Mouse (Mus musculus) layer of hippocampus, adult 18-20 months (tissue): ENCODE results near the gene Dclk3. TPM values are rescaled to one million over a fixed set of nuclear protein-coding genes. Genes with fewer than 3 reads are reported as not detected.

Source experiments
- DNase-seq, 2 experiments: peaks; one replicate each; pipeline ENCODE4 v3.0.0; 2022; ENCODE audit warnings: low spot score in 2 of 2
- total RNA-seq, 2 experiments: library from RNA; stranded (reverse); gene quantifications; 2 replicates each; pipeline ENCODE4 v1.2.3; 2021

The Dclk3 gene
- total RNA-seq, 2 experiments from 2014 or later: 19.0 to 21.7 TPM

DNA sequence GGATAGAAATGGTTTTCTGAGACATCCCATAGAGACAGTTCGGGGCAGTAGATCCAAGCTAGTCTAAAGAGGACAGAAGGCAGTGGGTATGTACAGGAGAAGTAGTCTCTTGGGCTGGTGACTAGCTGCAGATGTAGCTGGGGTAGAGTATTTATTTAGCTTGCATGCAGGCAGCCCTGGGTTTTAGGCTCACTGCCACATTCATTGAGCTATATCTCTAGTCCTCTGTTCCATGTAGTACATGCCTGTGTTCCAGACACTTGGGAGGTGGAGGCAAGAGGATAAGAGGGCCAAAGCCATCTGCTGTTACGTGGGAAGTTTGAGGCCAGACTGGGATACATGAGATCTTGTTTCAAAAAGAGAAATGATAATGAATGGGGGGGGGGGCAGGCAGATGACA is 3.5 kb upstream of the Dclk3 start:
- no peak for DNase-seq

DNA sequence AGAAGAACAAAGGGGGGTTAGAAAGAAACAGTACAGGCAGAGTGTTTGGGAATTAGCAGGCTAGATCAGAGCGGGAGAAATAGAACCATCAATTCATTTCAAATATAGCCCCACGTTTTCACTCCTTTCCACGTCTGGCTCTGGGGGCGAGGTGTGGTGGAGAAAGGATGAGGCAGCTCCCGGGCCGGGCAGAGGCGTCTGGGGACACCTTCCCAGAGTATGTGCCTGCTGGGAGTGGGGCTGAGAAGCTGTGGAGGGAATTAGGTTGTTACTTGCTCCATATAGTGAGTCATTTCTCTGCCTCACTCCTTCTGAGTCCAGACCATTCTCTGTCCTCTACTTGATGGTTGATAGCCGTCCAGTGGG is 938 bp downstream of the Dclk3 start:
- no peak for DNase-seq

DNA sequence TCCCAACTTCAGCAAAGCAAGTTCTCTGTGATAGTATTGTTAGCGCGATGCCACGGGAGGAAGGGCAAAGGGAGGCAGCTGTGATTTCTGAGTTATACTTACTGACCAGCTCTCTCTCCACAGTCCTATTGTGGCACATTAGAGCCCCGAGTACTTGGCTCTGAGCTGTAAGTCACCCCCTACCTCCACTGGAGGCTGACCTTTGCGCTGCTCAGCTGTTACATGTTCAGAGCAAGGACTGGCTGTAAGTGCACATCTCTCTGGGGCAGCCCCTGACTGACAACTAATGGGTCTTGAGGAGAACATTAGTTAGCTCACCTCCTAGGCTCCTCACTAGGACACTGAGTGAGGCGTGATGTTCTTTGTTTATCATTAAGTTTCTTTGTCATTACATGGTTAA is 1.6 kb downstream of the Dclk3 start:
- no peak for DNase-seq

DNA sequence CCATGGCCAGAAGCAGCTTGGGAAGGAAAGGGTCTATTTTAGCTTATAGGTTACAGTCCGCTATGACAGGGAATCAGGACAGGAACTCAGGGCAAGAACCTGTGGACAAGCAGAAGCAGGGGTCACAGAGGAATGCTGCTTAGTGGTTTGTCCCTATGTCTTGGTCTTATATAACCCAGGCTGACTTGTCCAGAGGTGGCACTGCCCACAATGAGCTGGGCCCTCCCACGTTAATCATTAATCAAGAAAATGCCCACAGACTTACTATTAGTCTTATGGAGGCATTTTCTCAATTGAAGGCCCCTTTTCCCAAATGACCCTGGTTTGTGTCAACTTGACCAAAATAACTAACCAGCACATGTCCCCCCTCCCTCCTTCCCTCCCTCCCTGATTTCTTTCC is 2.3 kb downstream of the Dclk3 start:
- no peak for DNase-seq

DNA sequence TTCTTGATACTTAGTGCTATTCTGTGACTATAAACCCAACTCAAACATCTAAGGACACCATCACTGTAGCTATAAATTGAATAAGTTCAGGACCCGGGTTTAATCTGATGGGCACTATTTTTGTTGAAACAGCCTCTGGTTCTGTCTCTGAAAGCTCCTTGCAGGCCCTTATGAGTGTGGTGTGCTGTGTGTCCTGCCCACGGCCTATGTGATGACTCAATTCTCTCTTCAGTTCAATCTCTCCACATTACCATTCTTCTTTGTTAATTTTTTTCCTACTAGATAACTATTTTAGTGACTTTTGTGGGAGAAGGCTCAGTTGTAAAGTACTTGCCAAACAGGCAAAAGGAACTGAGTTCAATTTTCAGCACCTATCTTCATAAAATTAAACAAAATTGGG is 7.3 kb downstream of the Dclk3 start:
- DNase-seq: no peak

DNA sequence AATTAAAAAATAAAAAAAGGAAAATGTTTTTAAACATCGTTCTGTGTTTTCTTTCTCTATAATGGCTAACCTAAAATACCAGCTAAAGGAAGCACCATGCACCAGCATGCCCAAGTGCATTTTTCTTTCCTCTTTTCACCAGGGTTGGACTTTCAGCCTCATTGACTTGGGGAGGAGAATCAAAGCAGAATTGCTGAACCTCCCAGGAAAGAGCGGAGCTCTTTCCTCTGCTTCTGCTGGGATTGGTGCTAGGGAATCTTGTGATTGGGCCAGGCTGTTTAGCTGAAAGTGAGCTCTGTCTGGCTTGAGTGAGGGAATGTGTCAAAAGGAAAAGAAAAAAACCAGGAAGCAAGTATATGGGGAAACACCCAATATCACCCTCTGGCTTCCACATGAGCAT is 10.1 kb downstream of the Dclk3 start:
- DNase-seq: no peak

DNA sequence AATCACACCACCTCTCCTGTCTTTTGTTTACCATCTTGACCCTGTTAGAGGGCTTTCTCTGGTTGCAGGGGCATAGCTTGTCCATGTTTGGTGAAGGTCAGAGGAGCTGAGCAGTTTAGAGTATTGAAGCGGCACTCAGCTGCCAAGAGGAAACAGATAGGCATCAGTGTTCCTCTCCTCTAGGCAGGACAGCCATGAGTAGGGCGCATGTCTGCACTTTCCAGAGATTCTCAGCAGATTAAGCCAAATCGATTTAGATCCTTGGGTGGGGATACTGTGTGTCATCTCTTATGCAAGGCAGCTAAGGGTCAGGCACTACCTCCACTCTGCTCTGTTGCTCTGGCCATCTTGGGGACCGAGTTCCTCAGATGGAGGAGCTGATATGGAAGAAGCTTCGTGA is 11.0 kb downstream of the Dclk3 start:
- no peak for DNase-seq

DNA sequence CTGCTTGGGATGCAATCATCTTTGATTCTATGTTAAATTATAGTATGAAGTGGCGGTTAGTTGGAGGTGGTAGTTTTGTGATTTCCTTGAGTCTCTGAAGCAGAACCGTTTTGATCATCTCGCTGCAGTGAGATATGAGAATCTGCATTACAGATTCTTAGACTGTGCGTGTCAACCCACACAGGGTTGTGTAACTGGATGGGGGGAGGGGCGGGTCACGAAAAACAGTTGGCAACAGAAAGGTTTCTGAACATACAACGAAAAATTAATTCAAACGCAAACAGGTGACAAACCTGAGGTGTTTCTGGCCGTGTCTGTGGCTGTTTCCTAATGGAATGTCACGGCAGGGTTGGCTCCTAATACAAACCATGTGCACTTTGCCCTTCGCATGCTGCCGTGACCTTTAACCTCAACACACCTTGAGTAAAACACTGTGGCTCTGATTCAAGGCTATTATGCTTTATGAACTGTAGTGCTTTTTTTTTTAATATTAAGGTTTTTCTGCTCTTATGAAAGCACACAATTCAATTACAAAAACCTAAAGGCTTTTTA is 12.0 kb downstream of the Dclk3 start:
- peak in 1 of 2 experiments; percentile 62 for DNase-seq

DNA sequence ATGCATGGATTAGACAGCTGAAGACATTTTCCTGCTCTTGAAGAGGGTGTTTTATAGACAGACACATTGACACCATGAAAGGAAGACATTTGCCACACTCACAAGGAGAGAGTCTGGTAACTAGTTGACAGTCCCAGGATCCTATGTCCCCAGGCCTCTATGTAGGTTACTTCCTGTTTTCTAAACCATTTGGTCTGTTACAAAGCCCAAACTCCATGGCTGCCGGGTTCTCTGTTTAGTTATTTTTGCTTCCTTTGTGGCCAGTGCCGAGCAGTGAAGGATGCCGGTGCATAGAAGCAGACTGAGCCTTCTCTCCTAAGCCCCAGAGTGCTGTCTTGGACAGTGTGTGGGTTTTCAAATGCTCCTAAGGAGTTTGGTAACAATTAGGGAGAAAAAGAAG is 15.0 kb downstream of the Dclk3 start:
- DNase-seq: no peak

DNA sequence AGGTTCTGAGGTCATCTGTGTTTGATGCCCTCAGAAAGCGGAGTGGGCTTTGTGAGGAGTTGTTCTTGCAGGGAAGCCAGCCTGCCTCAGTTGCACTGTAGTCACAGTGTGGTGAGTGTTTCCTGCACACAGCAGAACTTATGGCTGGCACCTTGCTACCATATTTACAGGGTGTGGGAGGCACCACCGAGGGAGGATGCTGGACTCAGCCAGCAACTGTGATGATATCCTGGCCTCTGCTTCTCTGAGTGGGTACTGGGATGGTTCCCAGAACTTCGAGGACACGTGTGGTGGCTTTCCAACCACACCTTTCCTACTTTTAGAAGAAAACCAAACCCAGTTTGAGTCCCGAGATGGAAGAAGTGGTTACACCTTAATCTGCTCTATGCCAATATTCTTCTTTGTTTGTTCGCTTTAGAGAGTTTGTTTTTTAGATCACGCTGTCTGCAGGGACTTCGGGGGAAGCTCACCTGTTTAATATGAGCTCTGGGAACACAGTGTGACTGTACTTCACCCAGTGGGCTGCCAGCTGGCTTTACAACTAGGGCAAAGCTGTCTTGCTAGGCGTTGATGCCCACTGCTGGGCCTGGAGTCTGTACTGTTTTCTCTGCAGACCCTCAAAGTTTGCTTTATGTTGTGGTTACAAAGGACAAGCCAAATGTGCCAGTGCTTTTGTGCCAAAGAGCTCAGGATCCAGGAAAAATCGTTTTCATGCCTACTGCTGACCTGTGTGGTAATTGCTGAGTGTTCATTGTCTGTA is 18.5 kb downstream of the Dclk3 start:
- no peak for DNase-seq

DNA sequence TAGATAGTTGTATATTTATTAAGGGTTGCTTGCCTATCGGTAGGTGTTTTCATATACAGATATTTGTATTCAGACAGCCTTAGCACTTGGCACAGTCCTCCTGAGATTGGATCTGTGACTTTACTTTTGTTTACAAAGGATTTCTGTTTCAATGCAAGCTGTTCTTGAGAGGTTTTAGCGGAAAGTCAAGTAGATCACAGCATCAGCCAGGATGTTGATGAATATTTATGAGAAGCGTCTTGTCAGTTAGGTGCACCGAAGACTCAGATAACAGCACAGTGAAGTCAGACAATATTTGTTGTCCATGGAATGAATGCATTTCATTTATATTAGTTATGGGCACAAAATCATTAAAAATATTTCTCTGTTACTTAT is 19.0 kb downstream of the Dclk3 start:
- DNase-seq: no peak

DNA sequence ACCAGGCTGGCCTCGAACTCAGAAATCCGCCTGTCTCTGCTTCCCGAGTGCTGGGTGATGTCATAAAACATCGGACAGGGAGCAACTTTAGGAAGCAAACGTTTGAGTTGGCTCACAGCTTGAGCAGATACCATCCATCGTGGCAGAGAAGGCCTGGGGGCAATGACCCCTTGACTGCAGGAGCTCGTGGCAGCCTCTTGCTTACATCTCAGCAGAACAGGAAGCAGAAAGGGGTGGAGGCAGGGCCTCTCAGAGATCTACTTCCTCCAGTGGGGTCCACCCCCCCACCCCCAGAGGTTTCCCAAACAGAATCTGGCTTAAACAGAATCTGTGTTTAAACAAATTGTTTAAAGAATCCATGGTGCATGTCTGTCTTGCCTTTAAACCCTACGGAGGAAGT is 20.6 kb downstream of the Dclk3 start:
- DNase-seq: no peak

DNA sequence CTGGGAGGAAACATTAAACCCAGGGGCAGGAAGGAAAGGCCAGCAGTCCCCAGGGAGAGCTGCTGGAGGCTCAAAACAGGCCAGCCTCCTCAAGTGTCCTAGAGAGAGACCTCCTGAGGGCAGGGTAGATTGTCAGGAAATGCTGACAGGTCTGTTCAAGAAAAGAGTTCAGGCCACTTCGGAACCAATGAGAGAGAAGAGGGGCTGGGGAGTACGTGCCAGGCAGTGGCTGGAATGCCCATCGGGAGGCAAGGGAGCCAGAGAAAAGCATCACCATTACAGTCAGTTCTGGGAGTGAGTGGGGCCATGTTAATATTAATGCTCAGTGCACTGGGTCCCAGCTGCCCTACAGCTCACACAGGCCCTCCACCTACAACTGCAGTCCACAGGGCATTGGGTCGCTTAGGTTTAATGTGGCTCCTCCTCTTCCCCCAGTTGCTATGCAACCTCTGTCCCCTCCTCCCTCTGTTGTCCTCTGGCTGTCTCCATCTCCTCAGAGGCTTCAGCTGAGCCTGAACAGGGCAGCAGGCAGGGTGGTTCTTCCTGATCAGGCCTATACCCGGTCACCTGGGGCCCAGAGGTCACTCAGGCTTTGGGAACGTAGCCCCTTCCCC is 21.4 kb downstream of the Dclk3 start:
- DNase-seq: no peak

DNA sequence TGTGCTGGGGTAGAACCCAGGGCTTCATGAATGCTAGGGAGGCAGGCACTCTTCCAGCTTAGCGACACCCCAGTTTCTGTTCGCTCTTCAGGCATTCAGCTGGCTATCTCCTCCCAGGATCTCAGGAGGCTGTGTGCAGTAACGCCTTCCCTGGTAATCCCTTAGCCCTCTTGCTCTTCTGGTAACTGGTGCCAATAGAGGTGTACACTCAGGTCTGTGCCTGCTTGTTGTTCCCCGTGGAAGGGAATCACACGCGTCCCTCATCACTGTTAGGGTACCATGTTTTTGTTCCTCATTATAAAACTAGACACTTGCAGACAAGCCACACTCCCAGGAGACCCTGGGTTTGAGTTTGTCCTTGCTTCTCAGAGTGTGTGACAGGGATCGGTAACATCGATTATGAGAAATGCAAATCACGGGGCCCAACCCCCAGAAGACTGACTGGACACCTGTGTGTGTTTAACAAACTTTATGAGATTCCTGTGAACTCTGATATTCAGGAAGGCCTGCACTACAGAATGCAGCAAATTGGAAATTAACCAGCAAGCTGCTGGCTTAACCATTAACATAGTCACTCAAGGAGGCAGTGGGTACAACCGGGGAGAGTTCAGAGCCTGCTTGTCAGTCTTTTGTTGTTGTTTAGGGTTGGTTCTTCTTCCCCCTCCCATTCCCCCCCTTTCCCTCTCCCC is 22.7 kb downstream of the Dclk3 start:
- no peak for DNase-seq

DNA sequence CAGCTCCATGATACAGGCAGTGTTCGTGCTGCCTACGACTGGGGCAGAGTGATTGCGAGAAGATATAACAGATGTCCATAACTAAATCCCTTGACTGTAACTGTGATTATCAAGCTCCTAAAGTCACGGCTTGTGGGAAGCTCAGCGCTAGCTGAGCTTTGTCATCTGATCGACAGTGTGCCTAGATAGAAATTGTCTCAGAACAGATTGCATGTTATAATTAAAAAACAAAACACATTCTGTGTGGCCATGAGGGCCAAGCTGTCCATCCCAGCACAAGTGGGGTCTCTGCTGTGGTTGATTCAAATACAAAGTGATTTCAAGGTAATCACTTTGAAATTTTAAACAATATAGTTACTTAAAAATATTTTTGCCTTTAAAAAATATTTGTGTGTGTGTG is 26.8 kb downstream of the Dclk3 start:
- no peak for DNase-seq

DNA sequence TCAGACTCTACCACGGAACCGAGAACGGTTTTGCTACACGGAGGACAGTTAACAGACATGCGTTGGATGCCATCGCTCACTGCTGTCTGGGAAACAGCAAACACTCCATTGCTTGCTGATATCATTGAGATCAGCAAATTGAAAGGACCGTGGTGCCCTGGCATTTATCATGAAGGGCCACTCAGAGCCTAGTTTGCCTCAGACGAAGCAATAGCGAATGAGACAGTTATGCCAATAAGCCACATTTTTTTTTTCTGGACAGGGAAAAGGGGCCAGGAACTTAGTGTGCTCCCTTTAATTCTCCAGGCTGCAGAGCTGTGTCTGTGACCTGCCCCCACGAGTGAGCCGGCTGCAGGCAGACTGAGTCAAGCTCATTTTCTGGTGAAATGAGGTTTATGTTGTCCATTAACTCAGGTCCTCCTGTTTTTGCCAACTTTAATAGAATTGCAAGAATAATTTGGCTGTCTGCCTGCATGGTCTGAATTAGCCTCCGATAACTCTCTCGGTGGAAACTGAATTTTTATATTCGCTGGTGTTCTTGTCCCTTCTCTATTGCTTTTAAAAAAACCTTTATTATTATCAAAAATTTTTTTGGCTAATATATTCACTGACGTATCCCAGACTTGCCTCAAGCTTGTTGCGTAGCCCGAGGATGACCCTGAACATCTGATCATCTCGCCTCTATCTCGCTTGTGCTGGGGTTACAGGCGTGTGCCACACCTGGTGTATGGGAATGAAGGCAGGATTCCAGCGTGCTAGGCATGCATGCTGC is 35.0 kb downstream of the Dclk3 start:
- DNase-seq: no peak

DNA sequence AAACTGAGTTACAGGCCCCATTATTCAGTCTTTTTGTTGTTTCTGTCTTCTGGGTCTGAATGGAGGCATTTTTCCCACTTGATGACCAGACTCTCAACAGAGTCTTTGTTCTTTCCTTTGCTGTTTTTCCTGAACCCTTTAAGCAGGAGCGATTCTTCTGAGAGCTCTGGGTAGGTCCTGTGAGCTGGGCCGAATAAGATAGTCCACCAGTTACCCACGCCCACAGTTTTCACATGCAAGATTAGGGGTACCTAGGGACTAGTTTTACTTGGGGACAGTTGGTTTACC is 35.5 kb downstream of the Dclk3 start:
- DNase-seq: no peak

DNA sequence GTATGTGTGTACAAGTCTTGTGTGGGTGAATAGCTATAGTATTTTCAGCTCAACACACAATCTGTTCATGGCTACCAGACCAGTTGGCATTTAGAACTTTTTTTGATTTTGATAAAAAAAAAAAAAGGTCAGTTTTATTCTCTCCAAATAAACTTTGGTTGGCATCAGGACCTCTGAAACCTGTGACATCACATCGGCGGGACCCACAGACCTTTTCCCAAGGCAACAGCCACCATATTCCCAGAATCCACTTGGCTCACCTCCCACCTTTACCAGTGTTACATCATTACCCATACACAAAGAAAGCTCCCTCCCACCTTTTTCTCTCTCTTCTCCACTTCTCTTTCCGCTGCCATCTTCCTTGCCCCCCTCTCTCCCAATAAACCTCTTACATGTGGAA is 36.4 kb downstream of the Dclk3 start:
- DNase-seq: no peak

DNA sequence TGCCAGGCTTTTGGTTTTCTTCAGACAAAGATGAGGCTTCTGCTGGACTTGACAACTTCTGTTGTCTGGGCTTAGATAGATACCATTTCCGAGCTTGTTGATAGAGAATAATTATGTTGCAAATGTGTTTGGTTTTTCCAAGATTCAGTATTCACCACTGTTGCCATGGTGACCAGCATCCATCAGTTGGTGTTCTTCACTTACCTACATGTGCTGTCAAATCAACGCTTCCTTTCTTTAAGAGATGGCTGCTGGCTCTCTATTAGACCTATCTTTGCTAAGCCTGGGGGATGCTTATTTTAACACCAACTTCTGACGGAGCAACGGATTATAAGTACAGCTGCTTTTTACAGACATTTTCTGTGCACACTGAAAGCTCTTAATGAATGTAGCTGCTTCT is 37.1 kb downstream of the Dclk3 start:
- no peak for DNase-seq

DNA sequence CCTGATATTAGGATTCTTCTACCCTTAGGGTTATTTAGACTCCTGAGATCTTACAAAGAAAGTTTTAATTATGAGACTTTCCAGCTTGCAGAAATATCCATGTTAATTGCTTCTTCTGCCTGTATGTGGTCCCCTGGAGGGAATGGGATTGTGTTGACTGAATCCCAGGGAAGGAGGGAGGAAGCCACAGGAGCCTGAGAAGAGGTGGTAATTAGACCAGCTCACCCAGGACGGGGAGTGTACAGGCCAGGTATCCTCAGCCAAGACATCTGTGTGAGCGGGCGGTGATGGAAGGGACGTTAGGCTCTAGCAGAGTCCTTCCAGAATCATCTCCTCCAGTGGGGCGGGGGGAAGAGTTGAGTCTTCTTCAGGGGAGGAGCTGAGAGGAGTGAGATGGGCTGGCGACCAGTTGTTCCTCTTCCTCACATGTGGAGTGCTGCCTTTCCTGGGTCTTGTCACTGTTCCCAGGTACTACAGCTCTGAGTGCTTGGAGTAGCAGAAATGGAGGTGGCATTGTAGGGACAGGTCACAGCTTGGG is 37.7 kb downstream of the Dclk3 start:
- DNase-seq: no peak

DNA sequence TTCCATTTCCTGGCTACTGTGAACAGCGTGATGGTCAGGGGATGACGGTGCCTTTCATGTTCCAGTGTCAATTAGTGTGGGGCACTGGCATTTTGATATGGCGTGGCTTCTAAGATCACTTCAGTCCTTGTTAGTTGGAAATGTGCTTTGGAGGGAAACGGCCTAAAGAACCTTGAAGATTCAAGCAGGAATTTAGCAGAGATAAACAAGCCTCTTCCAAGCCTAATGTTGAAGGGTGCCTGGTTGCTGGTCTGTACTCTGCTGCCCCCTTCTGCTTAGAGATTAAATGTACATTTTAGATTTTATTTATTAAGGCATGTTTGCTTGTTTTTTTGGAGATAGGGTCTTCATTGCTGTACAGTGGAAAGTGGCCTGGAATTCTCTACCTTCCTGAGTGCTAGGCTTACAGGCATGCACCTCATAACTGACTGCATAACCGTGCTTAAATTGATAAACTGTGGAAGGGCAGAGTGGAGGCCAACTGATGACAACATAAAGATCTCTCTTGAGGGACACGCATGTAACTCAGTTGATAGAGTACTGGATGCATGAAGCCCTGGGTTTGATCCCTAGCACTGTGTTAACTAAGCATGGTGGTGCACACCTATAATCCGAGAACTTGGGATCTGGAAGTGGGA is 40.1 kb downstream of the Dclk3 start:
- DNase-seq: peak in 1 of 2 experiments; percentile 53
